Mouse (Mus musculus) limb, embryonic 11.5 days (tissue): ENCODE measurements around the gene Acer2. TPM values are rescaled to one million over a fixed set of nuclear protein-coding genes. Genes with fewer than 3 reads are reported as not detected.
"Not testable (repeated sequence)": the region's sequence is repeated elsewhere in the genome, so short reads cannot be mapped to it uniquely, and the experiment has no call there.

Source experiments
- ATAC-seq: fragments of 200-750 bp; cut with Nextera tagmentation; 2 replicates; pipeline ENCODE4 v1.8.0; 2017; ENCODE audit warnings: low read depth; ENCODE audit not compliant: insufficient number of reproducible peaks, low FRiP score, low TSS enrichment
- DNase-seq: peaks from one replicate; pipeline ENCODE4 v3.0.0-alpha.2; 2015; ENCODE audit warnings: low spot score
- H3K27ac ChIP-seq: fragments of 300-500 bp; sonication (generic); replicated peaks from 2 replicates; pipeline ENCODE4 v1.5.1; 2014; ENCODE audit warnings: low read depth, mild to moderate bottlenecking, low read length
- H3K27me3 ChIP-seq: fragments of 300-500 bp; sonication (generic); 2 replicates; pipeline ENCODE4 v1.6.1; 2014; ENCODE audit warnings: mild to moderate bottlenecking, low read length, mixed read lengths; ENCODE audit not compliant: control insufficient read depth, insufficient read depth
- H3K36me3 ChIP-seq: fragments of 300-500 bp; sonication (generic); 2 replicates; pipeline ENCODE4 v1.6.1; 2014; ENCODE audit warnings: mild to moderate bottlenecking, low read length, moderate library complexity, mixed read lengths; ENCODE audit not compliant: control insufficient read depth, insufficient read depth
- H3K4me1 ChIP-seq: fragments of 300-500 bp; sonication (generic); 2 replicates; pipeline ENCODE4 v1.6.1; 2014; ENCODE audit warnings: low read length, mixed read lengths; ENCODE audit not compliant: control insufficient read depth, insufficient read depth
- H3K4me2 ChIP-seq: fragments of 300-500 bp; sonication (generic); 2 replicates; pipeline ENCODE4 v1.6.1; 2014; ENCODE audit warnings: low read depth, mild to moderate bottlenecking, moderate library complexity; ENCODE audit not compliant: severe bottlenecking
- H3K4me3 ChIP-seq: fragments of 300-500 bp; sonication (generic); 2 replicates; pipeline ENCODE4 v1.5.1; 2014; ENCODE audit warnings: low read depth, low read length
- H3K9ac ChIP-seq: fragments of 300-500 bp; sonication (generic); 2 replicates; pipeline ENCODE4 v1.6.1; 2014; ENCODE audit warnings: mild to moderate bottlenecking, low read length
- H3K9me3 ChIP-seq: fragments of 300-500 bp; sonication (generic); 2 replicates; pipeline ENCODE4 v1.6.1; 2016; ENCODE audit warnings: low read length; ENCODE audit not compliant: control insufficient read depth
- WGBS: fragments of 180-500 bp; shearing (Covaris S2); extraction: QIAGEN DNeasy Blood & Tissue Kit; methylation state at CpG from one replicate; pipeline ENCODE4 v1.1.7; 2014; 5-methylcytosine and 5-hydroxymethylcytosine counted together
- polyA plus RNA-seq: library from polyadenylated mRNA; unstranded; fragments of >200 nt; fragmentation: Nextera tagmentation; extraction: Ambion mirVana; gene quantifications from 2 replicates; pipeline ENCODE4 v1.2.1, GENCODE M21; 2014

Gene Acer2
- polyA plus RNA-seq, result 22.2 and 22.4 TPM in 2 replicates

- peak; percentile 84 for DNase-seq
- ATAC-seq, result peak; percentile 90
- H3K4me2 ChIP-seq, result peak within 1 kb of the TSS; percentile 97
- peak within 1 kb of the TSS; percentile 59 for H3K9ac ChIP-seq
- no peak within 1 kb of the TSS for H3K27ac ChIP-seq
- peak within 1 kb of the TSS; percentile 63 for H3K4me3 ChIP-seq
- H3K9me3 ChIP-seq, result no peaks in the 10 kb centered on the region
- no peaks in the 10 kb centered on the region for H3K4me1 ChIP-seq
- WGBS, result under 1% methylated on average over 57 of the region's 60 CpGs
- H3K27me3 ChIP-seq, result no peaks in the 10 kb centered on the region
- H3K36me3 ChIP-seq, result no peaks in the 10 kb centered on the region
These were observed at the start of gene Acer2 for GRCm38 (mm10) chr4:86874146-86874847. Gene Acer2, plus strand, starts transcription at chr4:86874396.

GRCm38 (mm10) chr4:86825143-86825542 lies 49.1 kb upstream of the Acer2 start:
- Histone ChIP-seq H3K9ac (no peak overlapping the region), H3K9me3 (no peaks in the 10 kb centered on the region), H3K4me1 (no peaks in the 10 kb centered on the region), H3K4me2 (no peak overlapping the region), H3K27me3 (no peaks in the 10 kb centered on the region), H3K36me3 (peaks cover 10% of the 10 kb centered on the region), H3K27ac (no peak overlapping the region), H3K4me3 (no peak overlapping the region)
- WGBS, result 95% methylated on average over 7 of the region's 7 CpGs
- DNase-seq, result no peak
- no peak for ATAC-seq

- 91% methylated on average over 2 of the region's 2 CpGs for WGBS
These were observed 42.3 kb upstream of the Acer2 start for GRCm38 (mm10) chr4:86831896-86832295.

GRCm38 (mm10) chr4:86841141-86841540 lies 33.1 kb upstream of the Acer2 start:
- not testable (repeated sequence) for H3K9me3 ChIP-seq, H3K4me2 ChIP-seq, H3K9ac ChIP-seq, H3K4me3 ChIP-seq, H3K4me1 ChIP-seq, H3K27ac ChIP-seq, DNase-seq, H3K36me3 ChIP-seq, H3K27me3 ChIP-seq, ATAC-seq
- 98% methylated on average over 2 of the region's 2 CpGs for WGBS

More at GRCm38 (mm10) chr4:86831896-86832295, 42.3 kb upstream of the Acer2 start:
- Histone ChIP-seq H3K27me3 (no peaks in the 10 kb centered on the region), H3K9ac (no peak overlapping the region), H3K4me3 (no peak overlapping the region), H3K27ac (no peak overlapping the region), H3K9me3 (no peaks in the 10 kb centered on the region), H3K4me2 (no peak overlapping the region), H3K4me1 (no peaks in the 10 kb centered on the region), H3K36me3 (peaks cover 3% of the 10 kb centered on the region; the same call in 1 of the 2 replicates)
- DNase-seq (no peak), ATAC-seq (no peak)

GRCm38 (mm10) chr4:86845384-86845783 lies 28.8 kb upstream of the Acer2 start:
- no peak overlapping the region for H3K27ac ChIP-seq
- WGBS, result 96% methylated on average over 3 of the region's 3 CpGs
- H3K9me3 ChIP-seq, result no peaks in the 10 kb centered on the region
- H3K27me3 ChIP-seq, result no peaks in the 10 kb centered on the region
- no peak overlapping the region for H3K9ac ChIP-seq
- ATAC-seq, result no peak
- no peak for DNase-seq
- H3K4me1 ChIP-seq, result no peaks in the 10 kb centered on the region
- no peak overlapping the region for H3K4me2 ChIP-seq
- H3K4me3 ChIP-seq, result no peak overlapping the region
- peaks cover 9% of the 10 kb centered on the region; the same call in 1 of the 2 replicates for H3K36me3 ChIP-seq

GRCm38 (mm10) chr4:86847246-86847645 lies 26.9 kb upstream of the Acer2 start:
- H3K9ac ChIP-seq, result no peak overlapping the region
- H3K4me2 ChIP-seq, result no peak overlapping the region
- peaks cover 9% of the 10 kb centered on the region; the same call in 1 of the 2 replicates for H3K36me3 ChIP-seq
- no peaks in the 10 kb centered on the region for H3K4me1 ChIP-seq
- no peak overlapping the region for H3K27ac ChIP-seq
- H3K9me3 ChIP-seq, result no peaks in the 10 kb centered on the region
- ATAC-seq (no peak), DNase-seq (no peak)
- H3K4me3 ChIP-seq, result no peak overlapping the region
- no peaks in the 10 kb centered on the region for H3K27me3 ChIP-seq
- 92% methylated on average over 2 of the region's 2 CpGs for WGBS

GRCm38 (mm10) chr4:86851331-86851730 lies 22.9 kb upstream of the Acer2 start:
- no peak overlapping the region for H3K4me3 ChIP-seq
- H3K9ac ChIP-seq, result no peak overlapping the region
- H3K4me1 ChIP-seq, result no peaks in the 10 kb centered on the region
- H3K9me3 ChIP-seq, result no peaks in the 10 kb centered on the region
- peaks cover 26% of the 10 kb centered on the region for H3K36me3 ChIP-seq
- no peak overlapping the region for H3K4me2 ChIP-seq
- 86% methylated on average over 2 of the region's 2 CpGs for WGBS
- ATAC-seq (no peak), DNase-seq (no peak)
- no peaks in the 10 kb centered on the region for H3K27me3 ChIP-seq
- no peak overlapping the region for H3K27ac ChIP-seq

GRCm38 (mm10) chr4:86852018-86852417 lies 22.2 kb upstream of the Acer2 start:
- no peak for DNase-seq
- H3K9ac ChIP-seq, result no peak overlapping the region
- no peak overlapping the region for H3K4me3 ChIP-seq
- 66% methylated on average over 3 of the region's 3 CpGs for WGBS
- ATAC-seq, result no peak
- H3K36me3 ChIP-seq, result peaks cover 24% of the 10 kb centered on the region
- no peaks in the 10 kb centered on the region for H3K4me1 ChIP-seq
- H3K27ac ChIP-seq, result no peak overlapping the region
- H3K27me3 ChIP-seq, result no peaks in the 10 kb centered on the region
- H3K4me2 ChIP-seq, result no peak overlapping the region
- H3K9me3 ChIP-seq, result no peaks in the 10 kb centered on the region
